Mouse (Mus musculus) C2C12 (cell line): ENCODE measurements around the gene Zfp524.

ENCODE experiments used
- CTCF ChIP-seq: IDR thresholded peaks from one replicate; pipeline ENCODE4 v1.5.1; 2011; ENCODE audit not compliant: control insufficient read depth, insufficient read depth, insufficient read length
- USF1 ChIP-seq: IDR thresholded peaks from one replicate; pipeline ENCODE4 v1.6.1; 2011; ENCODE audit warnings: low read depth, mild to moderate bottlenecking, control low read depth, moderate library complexity

DNA sequence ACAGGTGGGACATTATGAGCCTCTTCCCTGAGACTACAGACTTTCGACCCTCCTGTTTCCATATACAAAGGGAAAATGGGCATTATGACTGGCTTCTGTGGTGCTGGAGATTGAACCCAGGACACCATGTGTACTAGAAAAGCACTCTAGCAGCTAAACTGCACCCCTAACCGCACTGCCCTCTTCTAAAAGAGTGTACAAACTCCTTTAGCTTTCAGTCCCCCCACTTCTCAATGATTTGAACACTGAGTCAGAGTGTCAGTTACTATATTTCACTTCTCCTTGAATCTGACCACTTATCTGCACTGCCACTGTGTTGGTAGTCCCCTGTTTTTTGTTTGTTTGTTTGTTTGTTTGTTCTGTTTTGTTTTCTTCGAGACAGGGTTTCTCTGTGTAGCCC lies 19.6 kb downstream of the Zfp524 start, which contains the start of gene 4632433K11Rik:
- TF ChIP-seq CTCF = no peak
- TF ChIP-seq USF1 = no peak
